Mouse (Mus musculus) midbrain, embryonic 14.5 days (tissue): ENCODE data around the gene Olfr1015. TPM values are rescaled to one million over a fixed set of nuclear protein-coding genes. Genes with fewer than 3 reads are reported as not detected.

Experiments used
- ATAC-seq: fragments of 200-750 bp; cut with Nextera tagmentation; 2 replicates; pipeline ENCODE4 v1.8.0; 2017; ENCODE audit warnings: moderate number of reproducible peaks, moderate library complexity; ENCODE audit not compliant: low FRiP score, low TSS enrichment
- DNase-seq: peaks from one replicate; pipeline ENCODE4 v3.0.0-alpha.2; 2015
- H3K27ac ChIP-seq: fragments of 300-500 bp; sonication (generic); replicated peaks from 2 replicates; pipeline ENCODE4 v1.5.1; 2014; ENCODE audit warnings: mild to moderate bottlenecking, low read depth, low read length, moderate library complexity
- H3K27me3 ChIP-seq: fragments of 300-500 bp; sonication (generic); 2 replicates; pipeline ENCODE4 v1.6.1; 2014; ENCODE audit warnings: low read length, control low read depth, mixed read lengths; ENCODE audit not compliant: control insufficient read depth, insufficient read depth
- H3K36me3 ChIP-seq: fragments of 300-500 bp; sonication (generic); 2 replicates; pipeline ENCODE4 v1.6.1; 2014; ENCODE audit warnings: low read length, control low read depth; ENCODE audit not compliant: control insufficient read depth, insufficient read depth
- H3K4me1 ChIP-seq: fragments of 300-500 bp; sonication (generic); 2 replicates; pipeline ENCODE4 v1.6.1; 2014; ENCODE audit warnings: mild to moderate bottlenecking, antibody characterized with exemption, low read length, control low read depth; ENCODE audit not compliant: control insufficient read depth, insufficient read depth
- H3K4me2 ChIP-seq: fragments of 300-500 bp; sonication (generic); 2 replicates; pipeline ENCODE4 v1.6.1; 2014; ENCODE audit warnings: mild to moderate bottlenecking, low read length, moderate library complexity
- H3K4me3 ChIP-seq: fragments of 300-500 bp; sonication (generic); replicated peaks from 2 replicates; pipeline ENCODE4 v1.5.1; 2014; ENCODE audit warnings: low read depth, low read length
- H3K9ac ChIP-seq: fragments of 300-500 bp; sonication (generic); replicated peaks from 2 replicates; pipeline ENCODE4 v1.6.1; 2014; ENCODE audit warnings: mild to moderate bottlenecking, low read length, moderate library complexity
- H3K9me3 ChIP-seq: fragments of 300-500 bp; sonication (generic); 2 replicates; pipeline ENCODE4 v1.6.1; 2016; ENCODE audit warnings: low read length, control low read depth, mixed read lengths; ENCODE audit not compliant: control insufficient read depth
- WGBS: fragments of 180-500 bp; shearing (Covaris S2); extraction: QIAGEN DNeasy Blood & Tissue Kit; methylation state at CpG from one replicate; pipeline ENCODE4 v1.1.7; 2014; 5-methylcytosine and 5-hydroxymethylcytosine counted together
- polyA plus RNA-seq: library from polyadenylated mRNA; unstranded; fragments of >200 nt; fragmentation: Nextera tagmentation; extraction: Ambion mirVana; gene quantifications from 2 replicates; pipeline ENCODE4 v1.2.1, GENCODE M21; 2014

Olfr1015 gene
- polyA plus RNA-seq = not detected in 2 replicates

GRCm38 (mm10) chr2:85781717-85782116 lies at the start of gene Olfr1015:
Gene Olfr1015 (plus strand): TSS chr2:85782017.
- Histone ChIP-seq H3K4me2 (no peak within 1 kb of the TSS), H3K36me3 (no peaks in the 10 kb centered on the region), H3K4me1 (no peaks in the 10 kb centered on the region), H3K27me3 (no peaks in the 10 kb centered on the region), H3K27ac (no peak within 1 kb of the TSS), H3K9ac (no peak within 1 kb of the TSS), H3K9me3 (no peaks in the 10 kb centered on the region), H3K4me3 (no peak within 1 kb of the TSS)
- ATAC-seq = no peak
- DNase-seq = no peak

GRCm38 (mm10) chr2:85753822-85754221 lies 28.0 kb upstream of the Olfr1015 start:
- Histone ChIP-seq H3K27ac (no peak overlapping the region), H3K4me1 (no peaks in the 10 kb centered on the region), H3K36me3 (no peaks in the 10 kb centered on the region), H3K4me3 (no peak overlapping the region), H3K4me2 (no peak overlapping the region), H3K27me3 (no peaks in the 10 kb centered on the region), H3K9ac (no peak overlapping the region), H3K9me3 (no peaks in the 10 kb centered on the region)
- DNase-seq (no peak), ATAC-seq (no peak)
- 77% methylated on average over 4 of the region's 4 CpGs for WGBS

GRCm38 (mm10) chr2:85762666-85763065 lies 19.2 kb upstream of the Olfr1015 start, which contains the start of gene Olfr1012:
Gene Olfr1012 (minus strand): TSS chr2:85762766.
- H3K4me3 ChIP-seq = no peak within 1 kb of the TSS
- no peak for DNase-seq
- H3K36me3 ChIP-seq = no peaks in the 10 kb centered on the region
- H3K4me2 ChIP-seq = no peak within 1 kb of the TSS
- no peaks in the 10 kb centered on the region for H3K27me3 ChIP-seq
- H3K9me3 ChIP-seq = no peaks in the 10 kb centered on the region
- no peak within 1 kb of the TSS for H3K9ac ChIP-seq
- 73% methylated on average over 1 of the region's 1 CpGs for WGBS
- ATAC-seq = no peak
- H3K27ac ChIP-seq = no peak within 1 kb of the TSS
- no peaks in the 10 kb centered on the region for H3K4me1 ChIP-seq

GRCm38 (mm10) chr2:85766798-85767197 lies 15.0 kb upstream of the Olfr1015 start, which contains the start of gene Olfr1013:
Gene Olfr1013 (plus strand): TSS chr2:85767098.
- H3K4me1 ChIP-seq = no peaks in the 10 kb centered on the region
- no peak within 1 kb of the TSS for H3K4me3 ChIP-seq
- no peaks in the 10 kb centered on the region for H3K36me3 ChIP-seq
- DNase-seq = no peak
- no peak for ATAC-seq
- H3K4me2 ChIP-seq = no peak within 1 kb of the TSS
- no peak within 1 kb of the TSS for H3K27ac ChIP-seq
- no peaks in the 10 kb centered on the region for H3K9me3 ChIP-seq
- H3K9ac ChIP-seq = no peak within 1 kb of the TSS
- H3K27me3 ChIP-seq = no peaks in the 10 kb centered on the region

- Histone ChIP-seq H3K9me3 (no peaks in the 10 kb centered on the region), H3K9ac (no peak within 1 kb of the TSS), H3K4me1 (no peaks in the 10 kb centered on the region), H3K36me3 (no peaks in the 10 kb centered on the region), H3K4me2 (no peak within 1 kb of the TSS), H3K27me3 (no peaks in the 10 kb centered on the region), H3K27ac (no peak within 1 kb of the TSS), H3K4me3 (no peak within 1 kb of the TSS)
- ATAC-seq (no peak), DNase-seq (no peak)
Measured at GRCm38 (mm10) chr2:85772413-85772812, 9.4 kb upstream of the Olfr1015 start, which contains the start of gene Olfr1014. Gene Olfr1014 (plus strand): TSS chr2:85772713.

- H3K36me3 ChIP-seq = no peaks in the 10 kb centered on the region
- no peak for ATAC-seq
- H3K4me2 ChIP-seq = no peak overlapping the region
- H3K27me3 ChIP-seq = no peaks in the 10 kb centered on the region
- no peaks in the 10 kb centered on the region for H3K9me3 ChIP-seq
- H3K9ac ChIP-seq = no peak overlapping the region
- peak; percentile 0 for DNase-seq
- H3K27ac ChIP-seq = no peak overlapping the region
- H3K4me3 ChIP-seq = no peak overlapping the region
- H3K4me1 ChIP-seq = no peaks in the 10 kb centered on the region
- WGBS = 11% methylated on average over 2 of the region's 2 CpGs
Measured at GRCm38 (mm10) chr2:85792331-85792730, 10.5 kb downstream of the Olfr1015 start.

- ATAC-seq (no peak), DNase-seq (no peak)
- no peaks in the 10 kb centered on the region for H3K4me1 ChIP-seq
- H3K27me3 ChIP-seq = no peaks in the 10 kb centered on the region
- no peak within 1 kb of the TSS for H3K4me3 ChIP-seq
- no peak within 1 kb of the TSS for H3K9ac ChIP-seq
- 97% methylated on average over 2 of the region's 2 CpGs for WGBS
- no peak within 1 kb of the TSS for H3K27ac ChIP-seq
- H3K4me2 ChIP-seq = no peak within 1 kb of the TSS
- no peaks in the 10 kb centered on the region for H3K36me3 ChIP-seq
- no peaks in the 10 kb centered on the region for H3K9me3 ChIP-seq
Measured at GRCm38 (mm10) chr2:85802444-85802843, 20.6 kb downstream of the Olfr1015 start, which contains the start of gene Olfr1016. Gene Olfr1016 (minus strand): TSS chr2:85802544.

- no peaks in the 10 kb centered on the region for H3K4me1 ChIP-seq
- no peaks in the 10 kb centered on the region for H3K27me3 ChIP-seq
- DNase-seq = no peak
- no peaks in the 10 kb centered on the region for H3K9me3 ChIP-seq
- WGBS = 97% methylated on average over 4 of the region's 4 CpGs
- no peak overlapping the region for H3K4me2 ChIP-seq
- no peak overlapping the region for H3K4me3 ChIP-seq
- H3K36me3 ChIP-seq = no peaks in the 10 kb centered on the region
- H3K27ac ChIP-seq = no peak overlapping the region
- ATAC-seq = no peak
- H3K9ac ChIP-seq = no peak overlapping the region
Measured at GRCm38 (mm10) chr2:85804501-85804900, 22.7 kb downstream of the Olfr1015 start.

- ATAC-seq = no peak
- Histone ChIP-seq H3K9ac (no peak within 1 kb of the TSS), H3K9me3 (no peaks in the 10 kb centered on the region), H3K27me3 (no peaks in the 10 kb centered on the region), H3K4me3 (no peak within 1 kb of the TSS), H3K36me3 (no peaks in the 10 kb centered on the region), H3K27ac (no peak within 1 kb of the TSS), H3K4me1 (no peaks in the 10 kb centered on the region), H3K4me2 (no peak within 1 kb of the TSS)
- DNase-seq = no peak
Measured at GRCm38 (mm10) chr2:85818179-85818578, 36.4 kb downstream of the Olfr1015 start, which contains the start of gene Olfr1018. Gene Olfr1018 (plus strand): TSS chr2:85818479.
